Mouse (Mus musculus) kidney, embryonic 15.5 days (tissue): ENCODE data around the gene Cyth4. TPM values are rescaled to one million over a fixed set of nuclear protein-coding genes. Genes with fewer than 3 reads are reported as not detected.
A peak's percentile ranks its signal among the peaks of the same experiment; 100 is the strongest.

Source experiments
- ATAC-seq: fragments of 200-750 bp; cut with Nextera tagmentation; replicated peaks from 2 replicates; pipeline ENCODE4 v1.8.0; 2017; ENCODE audit warnings: moderate TSS enrichment; ENCODE audit not compliant: low FRiP score
- H3K27ac ChIP-seq: fragments of 300-500 bp; sonication (generic); 2 replicates; pipeline ENCODE4 v1.5.1; 2015; ENCODE audit warnings: mild to moderate bottlenecking, inconsistent platforms
- H3K27me3 ChIP-seq: fragments of 300-500 bp; sonication (generic); 2 replicates; pipeline ENCODE4 v1.6.1; 2015; ENCODE audit warnings: inconsistent platforms
- H3K36me3 ChIP-seq: fragments of 300-500 bp; sonication (generic); 2 replicates; pipeline ENCODE4 v1.6.1; 2015; ENCODE audit warnings: inconsistent platforms
- H3K4me1 ChIP-seq: fragments of 300-500 bp; sonication (generic); 2 replicates; pipeline ENCODE4 v1.6.1; 2015; ENCODE audit warnings: inconsistent platforms
- H3K4me2 ChIP-seq: fragments of 300-500 bp; sonication (generic); 2 replicates; pipeline ENCODE4 v1.6.1; 2015; ENCODE audit warnings: moderate library complexity, mild to moderate bottlenecking, inconsistent platforms
- H3K4me3 ChIP-seq: fragments of 300-500 bp; sonication (generic); replicated peaks from 2 replicates; pipeline ENCODE4 v1.5.1; 2015; ENCODE audit warnings: mild to moderate bottlenecking, inconsistent platforms
- H3K9ac ChIP-seq: fragments of 300-500 bp; sonication (generic); 2 replicates; pipeline ENCODE4 v1.6.1; 2015; ENCODE audit warnings: mild to moderate bottlenecking, inconsistent platforms
- H3K9me3 ChIP-seq: fragments of 300-500 bp; sonication (generic); replicated peaks from 2 replicates; pipeline ENCODE4 v1.6.1; 2016; ENCODE audit warnings: inconsistent platforms
- whole genome bisulfite sequencing: fragments of 180-500 bp; shearing (Covaris S2); methylation state at CpG from one replicate; pipeline ENCODE4 v1.1.7; 2015; ENCODE audit warnings: mixed read lengths; 5-methylcytosine and 5-hydroxymethylcytosine counted together
- polyA plus RNA-seq: library from polyadenylated mRNA; unstranded; fragments of >200 nt; fragmentation: Nextera tagmentation; extraction: Ambion mirVana; gene quantifications from 2 replicates; pipeline ENCODE4 v1.2.1, GENCODE M21; 2015

The Cyth4 gene
- polyA plus RNA-seq, 1 experiment from 2014 or later: 8.1 TPM

- no peak for ATAC-seq
- WGBS: 76% methylated on average over 6 of the region's 6 CpGs
Observed at GRCm38 (mm10) chr15:78601180-78601579, 4.3 kb downstream of the Cyth4 start.

GRCm38 (mm10) chr15:78604255-78604654 is 7.4 kb downstream of the Cyth4 start:
- no peak overlapping the region for H3K27ac ChIP-seq
- H3K9ac ChIP-seq: no peak overlapping the region
- no peaks in the 10 kb centered on the region for H3K27me3 ChIP-seq
- H3K4me1 ChIP-seq: peaks cover 9% of the 10 kb centered on the region
- no peak overlapping the region for H3K4me3 ChIP-seq
- no peaks in the 10 kb centered on the region for H3K9me3 ChIP-seq
- no peaks in the 10 kb centered on the region for H3K36me3 ChIP-seq
- no peak overlapping the region for H3K4me2 ChIP-seq
- ATAC-seq: no peak
- WGBS: 63% methylated on average over 6 of the region's 6 CpGs

More at GRCm38 (mm10) chr15:78601180-78601579, 4.3 kb downstream of the Cyth4 start:
- Histone ChIP-seq H3K4me2 (no peak overlapping the region), H3K4me1 (peaks cover 8% of the 10 kb centered on the region), H3K4me3 (no peak overlapping the region), H3K36me3 (no peaks in the 10 kb centered on the region), H3K27me3 (no peaks in the 10 kb centered on the region), H3K9ac (no peak overlapping the region), H3K27ac (no peak overlapping the region), H3K9me3 (no peaks in the 10 kb centered on the region)

DNA sequence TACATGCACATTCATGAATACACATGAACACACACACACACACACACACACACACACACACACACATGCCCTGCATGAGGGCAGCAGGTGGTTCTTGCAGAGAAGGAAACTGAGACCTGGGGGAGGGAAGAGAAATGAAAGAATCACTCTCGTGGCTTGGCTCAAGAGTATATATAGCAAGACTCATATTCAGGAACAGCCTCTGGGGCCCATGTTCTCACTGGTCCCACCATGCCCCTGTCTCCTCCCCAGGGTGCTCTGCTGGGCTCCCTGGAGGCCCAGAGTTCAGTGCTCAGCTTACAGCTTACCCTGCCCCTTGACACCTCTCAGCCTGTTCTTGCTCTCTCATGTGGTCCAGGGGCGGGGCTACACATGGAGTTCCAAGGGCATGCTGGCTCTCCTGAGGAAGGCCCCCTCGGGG is 8.5 kb downstream of the Cyth4 start:
- Histone ChIP-seq H3K9me3 (no peaks in the 10 kb centered on the region), H3K9ac (no peak overlapping the region), H3K4me2 (no peak overlapping the region), H3K27ac (no peak overlapping the region), H3K27me3 (no peaks in the 10 kb centered on the region), H3K4me3 (no peak overlapping the region), H3K4me1 (peaks cover 9% of the 10 kb centered on the region), H3K36me3 (no peaks in the 10 kb centered on the region)
- ATAC-seq: no peak
- WGBS: 24% methylated on average over 3 of the region's 3 CpGs

- ATAC-seq: no peak
- Histone ChIP-seq H3K27ac (no peak overlapping the region), H3K9ac (no peak overlapping the region), H3K36me3 (no peaks in the 10 kb centered on the region), H3K4me2 (no peak overlapping the region), H3K27me3 (no peaks in the 10 kb centered on the region), H3K4me1 (peaks cover 14% of the 10 kb centered on the region), H3K9me3 (no peaks in the 10 kb centered on the region), H3K4me3 (no peak overlapping the region)
- 83% methylated on average over 6 of the region's 6 CpGs for WGBS
Observed at GRCm38 (mm10) chr15:78606059-78606458, 9.2 kb downstream of the Cyth4 start.

GRCm38 (mm10) chr15:78607463-78607862 is 10.6 kb downstream of the Cyth4 start:
- Histone ChIP-seq H3K27me3 (no peaks in the 10 kb centered on the region), H3K36me3 (no peaks in the 10 kb centered on the region), H3K4me2 (no peak overlapping the region), H3K9me3 (no peaks in the 10 kb centered on the region), H3K27ac (no peak overlapping the region), H3K4me1 (peaks cover 17% of the 10 kb centered on the region), H3K9ac (no peak overlapping the region), H3K4me3 (no peak overlapping the region)
- ATAC-seq: no peak
- 68% methylated on average over 4 of the region's 4 CpGs for WGBS

DNA sequence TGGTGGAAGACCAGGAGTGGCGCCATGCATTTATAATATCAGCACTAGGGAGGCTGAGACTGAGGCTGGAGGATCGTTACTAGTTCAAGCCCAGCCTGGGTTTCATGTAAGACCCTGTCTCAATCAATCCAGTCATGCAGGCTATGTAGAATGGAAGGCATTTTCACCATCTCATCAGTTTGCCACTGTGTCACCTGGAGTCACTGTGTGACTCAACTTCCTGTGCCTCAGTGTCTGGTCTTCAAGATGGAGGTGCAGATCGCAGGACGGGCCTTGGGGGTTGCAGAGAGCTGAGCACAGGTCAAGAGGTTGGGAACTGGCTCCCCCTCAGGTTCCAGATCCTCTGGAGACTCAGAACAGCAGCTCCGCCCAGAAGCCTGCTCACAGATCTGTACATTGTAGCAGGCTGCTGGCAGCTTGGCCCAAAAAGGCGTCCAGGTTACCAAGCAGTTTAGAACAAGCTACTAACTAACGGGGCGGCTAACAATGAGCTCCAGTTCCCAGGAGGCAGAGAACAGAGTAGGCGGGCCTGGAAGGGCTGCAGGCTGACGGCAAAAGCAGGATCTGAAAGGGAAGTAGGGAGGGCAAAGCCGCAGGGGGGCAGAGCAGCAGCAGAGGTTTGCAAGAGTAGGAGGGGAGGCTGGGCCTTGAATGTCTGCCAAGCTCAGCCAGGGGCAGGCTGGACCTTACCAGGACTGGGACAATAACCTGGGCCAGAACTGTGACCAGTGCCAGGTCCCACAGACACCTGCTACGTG is 14.0 kb downstream of the Cyth4 start:
- Histone ChIP-seq H3K4me1 (peaks cover 11% of the 10 kb centered on the region; the same call in 1 of the 2 replicates), H3K9ac (no peak overlapping the region), H3K4me2 (no peak overlapping the region), H3K4me3 (no peak overlapping the region), H3K27me3 (no peaks in the 10 kb centered on the region), H3K36me3 (no peaks in the 10 kb centered on the region), H3K9me3 (no peaks in the 10 kb centered on the region), H3K27ac (no peak overlapping the region)
- WGBS: 47% methylated on average over 12 of the region's 12 CpGs
- no peak for ATAC-seq

DNA sequence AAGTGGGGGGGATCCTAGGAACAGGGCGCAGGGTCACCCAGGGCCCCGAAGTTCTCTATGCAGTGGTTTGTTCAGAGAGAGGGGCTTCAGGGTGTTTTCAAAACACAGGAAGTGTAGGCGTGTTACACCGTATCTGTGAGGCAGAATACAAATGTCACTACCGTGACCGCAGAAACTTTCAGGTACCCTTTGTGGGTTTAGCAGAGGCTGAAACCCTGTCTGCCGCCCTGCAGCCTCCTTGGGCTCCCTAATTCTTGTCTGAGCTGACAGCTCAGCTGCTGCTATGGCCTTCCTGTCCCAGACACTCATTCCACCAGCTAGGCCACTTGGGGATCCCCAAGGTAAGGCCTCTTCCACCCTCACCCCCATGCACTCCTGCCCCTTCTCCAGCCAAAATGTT is 17.7 kb downstream of the Cyth4 start:
- no peak overlapping the region for H3K4me3 ChIP-seq
- ATAC-seq: no peak
- no peaks in the 10 kb centered on the region for H3K27me3 ChIP-seq
- H3K36me3 ChIP-seq: no peaks in the 10 kb centered on the region
- 82% methylated on average over 7 of the region's 7 CpGs for WGBS
- H3K9ac ChIP-seq: no peak overlapping the region
- H3K27ac ChIP-seq: no peak overlapping the region
- no peak overlapping the region for H3K4me2 ChIP-seq
- H3K4me1 ChIP-seq: peaks cover 7% of the 10 kb centered on the region; the same call in 1 of the 2 replicates
- no peaks in the 10 kb centered on the region for H3K9me3 ChIP-seq

DNA sequence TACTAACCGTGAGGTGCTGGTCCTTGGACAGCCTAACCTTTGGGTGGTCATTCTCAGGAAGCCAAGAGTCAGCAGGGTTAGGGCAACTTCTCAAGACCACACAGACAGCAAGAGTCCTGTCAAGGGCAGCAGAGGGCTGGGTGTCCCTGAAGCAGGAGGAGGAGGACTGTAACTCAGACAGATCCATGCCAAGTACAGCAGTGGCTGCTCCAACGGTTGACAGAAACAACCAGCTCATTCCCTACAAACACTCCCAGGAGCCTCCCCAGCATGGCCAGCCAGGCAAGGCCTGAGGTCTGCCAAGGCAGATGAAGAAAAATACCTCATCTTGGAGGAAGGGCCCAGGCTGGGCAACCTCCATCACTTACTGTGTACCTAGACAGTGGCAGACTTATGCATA is 20.1 kb downstream of the Cyth4 start:
- Histone ChIP-seq H3K4me3 (no peak overlapping the region), H3K9ac (no peak overlapping the region), H3K9me3 (no peaks in the 10 kb centered on the region), H3K4me2 (no peak overlapping the region), H3K27ac (no peak overlapping the region), H3K27me3 (peaks cover 14% of the 10 kb centered on the region), H3K36me3 (no peaks in the 10 kb centered on the region), H3K4me1 (no peaks in the 10 kb centered on the region)
- 63% methylated on average over 2 of the region's 2 CpGs for WGBS
- no peak for ATAC-seq

GRCm38 (mm10) chr15:78623426-78623825 is 26.6 kb downstream of the Cyth4 start:
- Histone ChIP-seq H3K27me3 (peaks cover 21% of the 10 kb centered on the region), H3K36me3 (no peaks in the 10 kb centered on the region), H3K9ac (no peak overlapping the region), H3K4me3 (no peak overlapping the region), H3K27ac (no peak overlapping the region), H3K4me1 (peaks cover 15% of the 10 kb centered on the region; the same call in 1 of the 2 replicates), H3K4me2 (no peak overlapping the region), H3K9me3 (no peaks in the 10 kb centered on the region)
- 5% methylated on average over 5 of the region's 5 CpGs for WGBS
- no peak; the same call in 1 of the 2 replicates for ATAC-seq

DNA sequence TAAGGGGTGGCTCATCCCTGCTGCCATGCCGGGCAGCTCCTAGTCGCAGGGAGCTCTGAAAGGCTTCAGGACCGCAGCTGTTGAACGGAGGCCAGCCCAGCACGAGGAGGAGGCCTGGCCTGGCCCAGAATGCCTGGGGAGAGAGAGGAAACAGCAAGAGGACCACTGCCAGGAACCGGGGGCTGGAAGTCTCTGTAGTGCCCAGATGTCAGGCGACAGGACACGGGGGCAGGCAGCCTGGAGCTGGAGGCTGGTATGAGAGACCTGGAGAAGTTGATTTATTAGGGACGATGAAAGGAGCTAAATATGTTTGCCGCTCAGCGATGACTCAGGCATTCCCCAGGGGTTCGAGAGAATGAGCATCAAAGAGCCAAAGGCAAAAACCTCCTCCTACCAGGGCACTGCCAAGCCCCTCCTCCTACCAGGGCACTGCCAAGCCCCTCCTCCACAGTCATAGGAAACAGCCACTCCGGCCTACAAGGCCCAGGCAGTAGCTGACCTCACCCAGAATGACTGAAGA is 27.6 kb downstream of the Cyth4 start:
- Histone ChIP-seq H3K27me3 (peaks cover 21% of the 10 kb centered on the region), H3K4me1 (peaks cover 15% of the 10 kb centered on the region; the same call in 1 of the 2 replicates), H3K4me2 (no peak overlapping the region), H3K4me3 (no peak overlapping the region), H3K36me3 (no peaks in the 10 kb centered on the region), H3K27ac (no peak overlapping the region), H3K9me3 (no peaks in the 10 kb centered on the region), H3K9ac (no peak overlapping the region)
- WGBS: 38% methylated on average over 13 of the region's 13 CpGs
- ATAC-seq: peak; percentile 64; the same call in 1 of the 2 replicates

- WGBS: 76% methylated on average over 3 of the region's 3 CpGs
- H3K4me3 ChIP-seq: no peak overlapping the region
- no peak overlapping the region for H3K27ac ChIP-seq
- no peaks in the 10 kb centered on the region for H3K36me3 ChIP-seq
- no peaks in the 10 kb centered on the region for H3K9me3 ChIP-seq
- no peak overlapping the region for H3K4me2 ChIP-seq
- peaks cover 15% of the 10 kb centered on the region; the same call in 1 of the 2 replicates for H3K4me1 ChIP-seq
- no peak overlapping the region for H3K9ac ChIP-seq
- H3K27me3 ChIP-seq: peaks cover 18% of the 10 kb centered on the region
- no peak for ATAC-seq
Observed at GRCm38 (mm10) chr15:78624961-78625360, 28.1 kb downstream of the Cyth4 start.

DNA sequence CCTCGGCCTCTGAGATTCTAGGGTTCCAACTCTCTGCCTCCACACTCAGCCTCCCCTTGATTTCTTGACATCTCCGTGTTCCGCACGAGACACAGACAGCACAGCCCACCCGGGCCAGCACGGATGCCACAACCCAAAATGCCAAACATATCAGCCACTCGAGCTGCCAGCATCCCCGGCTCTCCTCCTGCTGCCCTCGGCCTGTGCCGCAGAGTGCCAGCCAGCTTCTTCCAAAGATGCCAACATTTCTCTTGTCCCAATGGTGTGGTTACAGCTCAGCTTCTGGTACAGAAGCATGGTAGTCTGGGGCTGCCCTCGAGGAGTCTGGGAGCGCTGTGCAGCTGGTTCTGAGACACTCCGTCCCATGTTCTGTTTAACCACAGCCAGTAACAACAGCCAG is 29.4 kb downstream of the Cyth4 start:
- peaks cover 15% of the 10 kb centered on the region; the same call in 1 of the 2 replicates for H3K4me1 ChIP-seq
- no peak for ATAC-seq
- no peak overlapping the region for H3K9ac ChIP-seq
- no peaks in the 10 kb centered on the region for H3K36me3 ChIP-seq
- H3K27ac ChIP-seq: no peak overlapping the region
- H3K27me3 ChIP-seq: peaks cover 11% of the 10 kb centered on the region
- 89% methylated on average over 13 of the region's 13 CpGs for WGBS
- H3K9me3 ChIP-seq: no peaks in the 10 kb centered on the region
- no peak overlapping the region for H3K4me2 ChIP-seq
- no peak overlapping the region for H3K4me3 ChIP-seq
